Comparison of ENCODE assay signal across 8 mouse cellular contexts in the genomic region with DNA sequence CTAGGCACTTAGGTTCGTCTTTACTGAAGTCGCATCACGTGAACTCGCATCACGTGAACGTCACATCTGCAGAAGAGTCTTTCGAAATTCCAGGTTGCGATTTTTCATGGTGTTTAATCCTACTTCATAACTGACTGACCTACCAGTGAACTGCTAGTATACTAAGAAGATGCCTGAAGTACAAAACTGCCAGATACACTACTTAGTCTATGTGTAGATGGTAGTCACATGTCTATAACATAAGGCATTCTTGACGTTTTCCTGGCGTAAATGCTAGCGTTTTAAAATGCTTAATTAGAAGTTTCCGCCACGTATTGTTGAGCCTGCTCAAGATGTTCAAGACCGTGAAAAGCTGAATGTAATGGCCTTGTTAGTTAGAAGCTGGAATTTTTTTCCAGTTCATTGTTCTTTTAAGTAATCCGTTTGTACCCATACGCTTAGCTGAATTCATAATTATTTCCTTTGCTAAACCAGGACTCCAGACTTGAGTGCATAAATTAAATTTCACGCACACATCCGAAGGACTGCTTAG. TPM values are rescaled to one million over a fixed set of nuclear protein-coding genes. Genes with fewer than 3 reads are reported as not detected.
DNase-seq lines count a peak whose midpoint lies in the region; ATAC-seq and TF ChIP-seq lines count a peak whose summit lies in the region.

No protein-coding gene starts in this region.

- intact Hi-C loops in heart, adult 2 months (cut with DNase I): loop anchor here (2.0 to 5.0 kb wide), 2 partner anchors 129 to 314 kb away; partner anchors contain the start of gene Tiparp

- H3K27me3 ChIP-seq in heart, adult 2 months (ENCODE audit: control insufficient read depth, insufficient read depth, low read length): no peaks in the 10 kb centered on the region
- 0 out of 2 replicates have a peak, but pooled peaks cover 3% of the 10 kb centered on the region for H3K27me3 ChIP-seq in hindbrain, embryonic 15.5 days
- peaks cover 16% of the 10 kb centered on the region for H3K27me3 ChIP-seq in midbrain, embryonic 16.5 days (ENCODE audit: control insufficient read depth, insufficient read depth, low read depth, low read length)

- no peaks in the 10 kb centered on the region for H3K79me2 ChIP-seq in heart, adult 2 months (replicated peaks; ENCODE audit: control insufficient read depth, insufficient read depth, low read length)

- H3K36me3 ChIP-seq in heart, adult 2 months (ENCODE audit: control insufficient read depth, insufficient read depth, low read length): no peaks in the 10 kb centered on the region
- no peaks in the 10 kb centered on the region for H3K36me3 ChIP-seq in hindbrain, embryonic 15.5 days
- no peaks in the 10 kb centered on the region for H3K36me3 ChIP-seq in midbrain, embryonic 16.5 days (ENCODE audit: control insufficient read depth, insufficient read depth, low read length)

- no peak for TF ChIP-seq EP300 in heart, adult 2 months (IDR thresholded peaks at IDR 0.05; ENCODE audit: insufficient read depth, low read depth, low read length)

- ATAC-seq in hindbrain, embryonic 15.5 days (ENCODE audit: low FRiP score, low read depth): 0 out of 2 replicates have a peak, but pooled peaks have one; percentile 9
- peak; percentile 37 for ATAC-seq in midbrain, embryonic 16.5 days

- H3K4me3 ChIP-seq in heart, adult 2 months: peak overlapping the region; percentile 83
- H3K4me3 ChIP-seq in hindbrain, embryonic 15.5 days: peak overlapping the region; percentile 54
- peak overlapping the region; percentile 70 for H3K4me3 ChIP-seq in midbrain, embryonic 16.5 days (ENCODE audit: low read depth, low read length)

- no peak for TF ChIP-seq POLR2A in heart, adult 2 months (IDR thresholded peaks at IDR 0.05; ENCODE audit: insufficient read depth, low read depth, low read length)

- peak overlapping the region; percentile 80; the same call in 1 of the 2 replicates for H3K27ac ChIP-seq in heart, adult 2 months
- peak overlapping the region; percentile 74; the same call in 1 of the 2 replicates for H3K27ac ChIP-seq in hindbrain, embryonic 15.5 days (replicated peaks)
- H3K27ac ChIP-seq in midbrain, embryonic 16.5 days (ENCODE audit: low read length): no peak overlapping the region

- H3K9me3 ChIP-seq in hindbrain, embryonic 15.5 days: no peaks in the 10 kb centered on the region
- no peaks in the 10 kb centered on the region for H3K9me3 ChIP-seq in midbrain, embryonic 16.5 days (replicated peaks; ENCODE audit: control insufficient read depth, low read length, poor library complexity, severe bottlenecking)

- 67% methylated on average over 18 of the region's 18 CpGs for WGBS in heart, adult 2 months
- WGBS in hindbrain, embryonic 15.5 days: 5% methylated on average over 18 of the region's 18 CpGs
- 4% methylated on average over 18 of the region's 18 CpGs for WGBS in midbrain, embryonic 16.5 days

- H3K9ac ChIP-seq in heart, adult 2 months (ENCODE audit: low read depth, low read length): no peak overlapping the region
- peak overlapping the region; percentile 62 for H3K9ac ChIP-seq in hindbrain, embryonic 15.5 days
- H3K9ac ChIP-seq in midbrain, embryonic 16.5 days (ENCODE audit: low read depth, low read length): peak overlapping the region; percentile 82

- H3K4me1 ChIP-seq in heart, adult 2 months (ENCODE audit: control insufficient read depth, insufficient read depth, low read length): no peaks in the 10 kb centered on the region
- peaks cover 19% of the 10 kb centered on the region for H3K4me1 ChIP-seq in hindbrain, embryonic 15.5 days (replicated peaks)
- peaks cover 21% of the 10 kb centered on the region for H3K4me1 ChIP-seq in midbrain, embryonic 16.5 days (ENCODE audit: control insufficient read depth, insufficient read depth, low read length)

- no peak for DNase-seq in heart, adult 2 months
- DNase-seq in heart, adult 9 months (ENCODE audit: low spot score in 2 of 2): no peak
- peak; percentile 69 for DNase-seq in ZHBTc4 (ENCODE audit: low read depth, low spot score)
- no peak for DNase-seq in ovary, postnatal 14 days (ENCODE audit: low spot score)
- no peak for DNase-seq in thymus, postnatal 0 days (ENCODE audit: low spot score)
- DNase-seq in urinary bladder, postnatal 14 days (ENCODE audit: low spot score): no peak

- TF ChIP-seq CTCF in heart, adult 2 months (IDR thresholded peaks at IDR 0.05): no peak

- peak overlapping the region; percentile 99 for H3K4me2 ChIP-seq in hindbrain, embryonic 15.5 days
- H3K4me2 ChIP-seq in midbrain, embryonic 16.5 days (ENCODE audit: low read length): peak overlapping the region; percentile 99

RNA-seq across cellular contexts. Expression of gene Lekr1, which starts 7.9 kb away (rescaled TPM):
- 1 to 10 TPM; 2.1 to 2.2 TPM for total RNA-seq in heart, adult 2 months (2021)
- 0.84 and 1.8 TPM in 2 replicates for polyA plus RNA-seq in heart, adult 2 months (2012; rRNA removed)
- 6.5 and 8.8 TPM in 2 replicates for polyA plus RNA-seq in hindbrain, embryonic 15.5 days (2015; fragmentation: Nextera tagmentation; extraction: Ambion mirVana)
- 6.2 and 6.5 TPM in 2 replicates for polyA plus RNA-seq in midbrain, embryonic 16.5 days (2015; fragmentation: Nextera tagmentation; extraction: Ambion mirVana)
- 4.5 and 5.2 TPM in 2 replicates for polyA plus RNA-seq in thymus, postnatal 0 days (2015; fragmentation: Nextera tagmentation; extraction: Ambion mirVana)
